Mouse (Mus musculus) layer of hippocampus, adult 8-10 months (tissue): ENCODE results near the gene Ncoa4. TPM values are rescaled to one million over a fixed set of nuclear protein-coding genes. Genes with fewer than 3 reads are reported as not detected.
A peak's percentile ranks its signal among the peaks of the same experiment; 100 is the strongest.
"Not testable (repeated sequence)": the region's sequence is repeated elsewhere in the genome, so short reads cannot be mapped to it uniquely, and the experiment has no call there.

ENCODE experiments used
- DNase-seq, 2 experiments: peaks; one replicate each; pipeline ENCODE4 v3.0.0; 2022; ENCODE audit warnings: low spot score in 2 of 2
- total RNA-seq, 4 experiments: library from RNA; stranded (reverse); gene quantifications; 2 replicates each; pipeline ENCODE4 v1.2.4; 2022

The Ncoa4 gene
- total RNA-seq, 4 experiments from 2014 or later: 101 to 113 (median 110) TPM

DNA sequence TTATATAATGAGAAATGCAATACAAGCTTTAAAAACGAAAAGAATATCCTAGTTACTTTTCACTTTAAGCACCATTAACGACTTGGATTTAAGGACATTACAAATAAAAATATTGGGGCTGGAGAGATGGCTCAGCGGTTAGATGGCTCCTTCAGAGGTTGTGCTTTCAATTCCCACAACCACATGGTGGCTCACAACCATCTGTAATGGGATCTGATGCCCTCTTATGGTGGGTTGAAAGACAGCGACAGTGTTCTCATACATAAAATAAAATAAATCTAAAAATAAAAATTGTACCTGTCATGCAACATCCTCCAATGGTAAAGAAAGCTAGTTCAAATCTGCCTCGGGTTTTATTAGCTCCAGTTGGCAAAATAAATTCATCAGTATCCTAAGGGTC, 33.9 kb downstream of the Ncoa4 start:
- DNase-seq: not testable (repeated sequence)

DNA sequence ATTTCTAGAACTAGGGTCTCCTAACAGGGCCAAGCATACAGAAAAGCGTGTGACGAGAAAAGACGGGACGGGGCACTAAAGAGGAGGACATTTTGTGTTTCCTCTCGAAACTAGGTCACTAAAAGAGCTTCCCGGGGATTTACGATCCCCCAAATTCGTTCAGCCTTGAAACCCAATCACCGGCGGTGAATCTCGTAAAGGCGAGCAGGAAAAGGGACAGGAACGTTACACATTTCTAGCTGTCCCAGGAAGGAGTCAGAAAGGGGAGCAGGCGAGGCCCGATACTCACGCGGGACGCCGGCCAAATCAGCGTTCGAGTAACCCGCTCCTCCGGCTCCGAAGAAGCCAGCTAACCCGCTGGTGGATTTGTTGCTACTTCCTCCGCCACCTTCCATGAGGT, 41.7 kb downstream of the Ncoa4 start:
- DNase-seq: no peak

DNA sequence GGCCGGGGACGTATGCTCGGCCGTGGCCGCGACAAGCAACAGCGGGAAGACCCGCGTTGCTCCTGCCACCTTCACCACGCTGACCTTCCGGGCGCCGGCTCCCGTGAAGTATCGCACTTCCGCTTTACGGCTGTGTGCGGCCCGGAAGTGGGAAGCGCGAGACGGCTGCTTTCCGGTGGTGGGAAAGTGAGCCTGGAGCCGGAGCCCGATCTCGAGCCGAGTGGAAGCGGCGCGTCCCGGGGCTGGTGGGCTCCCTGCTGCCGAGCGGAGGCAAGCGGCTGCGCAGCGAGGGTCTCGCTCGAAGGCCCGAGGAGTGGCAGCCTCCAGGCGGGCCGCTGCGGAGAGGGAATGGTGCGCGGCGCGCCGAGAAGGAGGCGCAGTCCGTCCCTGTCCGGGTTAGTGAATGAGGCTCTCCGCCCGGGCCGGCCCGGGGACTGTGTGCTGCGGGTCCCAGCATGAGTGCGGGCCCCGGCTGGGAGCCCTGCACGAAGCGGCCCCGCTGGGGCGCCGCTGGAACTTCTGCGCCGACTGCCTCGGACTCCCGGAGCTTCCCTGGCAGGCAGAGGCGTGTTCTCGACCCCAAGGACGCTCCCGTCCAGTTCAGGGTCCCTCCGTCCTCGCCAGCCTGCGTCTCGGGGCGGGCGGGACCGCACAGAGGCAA, 42.3 kb downstream of the Ncoa4 start, which contains the start of the genes Timm23 and Parg:
Gene Timm23, minus strand, starts transcription at position 108 of the 661 bp plus-strand sequence.
Gene Parg, plus strand, starts transcription at position 159 of the 661 bp plus-strand sequence.
- peak; percentile 84 for DNase-seq

DNA sequence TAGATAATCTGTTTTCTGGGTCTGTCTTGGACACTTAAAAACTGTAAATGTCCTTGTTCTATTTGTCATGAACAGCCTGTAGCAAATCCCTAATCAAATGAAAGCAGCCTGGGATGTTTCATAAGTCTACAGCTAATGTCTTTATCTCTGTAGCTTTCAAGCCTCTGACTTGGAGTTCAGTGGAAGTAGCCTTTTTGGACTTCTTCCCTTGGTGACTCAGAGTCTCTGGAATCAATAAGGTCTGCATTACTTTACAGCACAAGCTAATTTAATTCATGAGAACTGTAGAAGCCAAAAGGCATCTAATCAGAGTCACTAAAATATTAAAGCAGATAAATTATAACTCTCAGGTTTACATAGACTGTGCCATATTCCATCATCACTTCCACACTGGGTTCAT, 66.9 kb downstream of the Ncoa4 start:
- DNase-seq: no peak

DNA sequence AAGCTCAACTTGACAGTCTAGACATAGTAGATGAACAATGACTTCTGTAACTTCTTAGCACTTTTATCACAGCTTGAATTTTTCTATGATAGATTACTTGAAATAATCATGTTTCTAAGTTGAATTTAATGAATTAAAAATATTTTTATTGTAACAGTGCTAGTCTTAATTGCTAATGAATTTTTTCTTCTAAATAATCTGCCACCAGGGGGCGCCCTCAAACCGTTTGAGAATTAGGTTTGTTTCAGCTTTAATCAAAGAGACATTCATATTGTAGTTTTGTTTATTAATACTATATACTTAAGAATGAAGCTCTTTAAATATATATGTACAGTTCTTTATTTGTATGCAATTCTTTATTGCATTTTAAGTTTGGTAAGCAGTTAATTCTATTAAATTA, 69.3 kb downstream of the Ncoa4 start:
- DNase-seq: peak; percentile 17 to 65

Other genes starting within 250 kb of the Ncoa4 start
- 1 to 10 TPM; 1.8 to 5.7 (median 3.8) TPM for gene Galnt15, start 130.9 kb upstream of the Ncoa4 start, total RNA-seq
- 10 to 100 TPM; 11.1 to 17.7 (median 14.2) TPM for gene Oxnad1, start 74.5 kb upstream of the Ncoa4 start, total RNA-seq
- 10 to 100 TPM; 33.7 to 42.6 (median 36.0) TPM for gene Dph3, start 74.1 kb upstream of the Ncoa4 start, total RNA-seq
- not detected for gene Msmb, start 17.8 kb upstream of the Ncoa4 start, total RNA-seq
- gene Timm23, start 42.0 kb downstream of the Ncoa4 start, total RNA-seq: 10 to 100 TPM; 55.7 to 79.0 (median 66.2) TPM
- gene Parg, start 42.1 kb downstream of the Ncoa4 start, total RNA-seq: 10 to 100 TPM; 37.5 to 47.8 (median 40.3) TPM
- 100 to 1,000 TPM in 2 of 4 experiments, 10 to 100 TPM in 2; 98.6 to 108 (median 101) TPM for gene Ogdhl, start 162.2 kb downstream of the Ncoa4 start, total RNA-seq
- gene 1700024G13Rik, start 228.5 kb downstream of the Ncoa4 start, total RNA-seq: under 1 TPM in 2 of 4 experiments, not detected in 2; 0.41 to 0.76 TPM